Mouse (Mus musculus) mature B cell (primary cell): ENCODE data around the gene Slamf7.
"Not testable (repeated sequence)": the region's sequence is repeated elsewhere in the genome, so short reads cannot be mapped to it uniquely, and the experiment has no call there.

ENCODE experiments used
- in situ Hi-C: fragments of 300-500 bp; cut with MboI; formaldehyde crosslinking; loops from 2 replicates; pipeline ENCODE4 v1.14.3; 2019

The Slamf7 gene

DNA sequence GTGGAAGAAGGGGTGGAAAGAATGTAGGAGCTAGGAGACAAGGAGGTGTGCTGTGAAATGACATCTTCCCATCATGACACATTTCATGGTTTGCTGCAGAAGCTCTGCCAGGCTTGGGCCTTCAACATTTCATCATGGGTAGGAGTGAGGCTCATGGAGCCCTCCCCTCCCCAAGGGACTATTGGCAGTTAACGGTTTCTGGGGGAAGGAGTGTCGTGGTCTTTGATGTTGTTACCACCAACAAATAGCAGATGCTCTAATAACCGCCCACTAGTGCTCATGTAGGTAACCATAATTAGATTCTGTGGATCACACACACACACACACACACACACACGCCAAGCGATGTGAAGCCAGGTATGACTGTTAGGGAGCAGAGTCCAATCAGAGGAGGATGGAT is at the start of gene Slamf7:
Gene Slamf7 (minus strand): TSS at position 302 of the 400 bp plus-strand sequence.
- in situ Hi-C loops = no loop called here

DNA sequence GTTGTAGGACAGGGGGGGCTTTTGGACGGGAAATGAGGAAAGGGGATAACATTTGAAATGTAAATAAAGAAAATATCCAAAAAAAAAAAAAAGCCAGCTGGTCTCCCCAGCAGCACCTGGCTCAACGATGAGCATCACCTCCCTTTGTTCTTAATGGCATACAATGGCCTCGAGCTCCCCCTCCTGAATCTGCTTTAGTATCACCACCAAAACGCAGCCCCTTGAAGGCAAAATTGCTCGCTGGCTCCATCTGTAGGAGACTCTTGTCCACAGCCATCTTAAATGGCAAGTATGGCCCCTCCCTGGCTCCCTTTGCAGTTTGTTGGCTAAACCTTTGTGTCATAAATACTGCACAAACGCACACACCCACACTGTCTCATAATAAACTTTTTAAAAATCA is 46.1 kb upstream of the Slamf7 start:
- in situ Hi-C loops = no loop called here

DNA sequence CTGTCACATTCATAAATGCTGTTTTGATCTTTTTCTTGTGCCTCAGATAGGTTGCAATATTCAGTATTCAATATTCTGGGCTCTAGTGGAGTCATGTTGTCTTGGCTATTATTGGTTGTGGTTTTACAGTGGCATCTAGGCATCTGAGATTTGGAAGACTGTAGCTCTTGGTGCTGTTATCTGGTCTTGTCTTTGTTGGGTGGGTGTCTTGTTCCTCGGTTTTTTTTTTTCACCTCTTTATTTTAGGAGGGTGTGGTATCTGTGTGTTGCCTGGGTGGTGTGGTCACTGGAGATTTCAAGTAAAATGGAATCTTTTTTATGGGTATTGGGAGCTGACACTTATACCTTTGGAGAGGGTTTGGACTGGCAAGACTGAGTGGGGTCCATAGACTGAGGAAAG is 41.1 kb upstream of the Slamf7 start:
- in situ Hi-C loops = no loop called here

DNA sequence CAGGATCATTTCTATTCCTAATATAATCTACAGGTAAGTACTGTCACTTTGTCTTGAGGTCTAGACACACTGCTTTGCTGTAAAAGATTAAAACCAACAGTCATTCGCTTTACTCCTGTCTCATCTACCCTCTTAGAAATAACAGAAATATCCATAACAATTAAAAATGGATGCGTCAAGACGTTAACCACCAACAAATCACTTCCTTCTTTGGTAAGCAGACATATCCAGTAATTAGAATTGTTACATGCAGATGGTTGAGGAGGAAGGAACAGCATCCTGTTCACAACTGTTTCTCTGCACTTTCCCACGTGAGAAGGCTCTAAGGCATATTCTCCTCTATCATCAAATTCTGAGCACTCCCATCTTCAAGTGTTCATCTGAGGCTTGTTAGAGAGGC is 34.5 kb upstream of the Slamf7 start:
- in situ Hi-C loops = no loop called here

DNA sequence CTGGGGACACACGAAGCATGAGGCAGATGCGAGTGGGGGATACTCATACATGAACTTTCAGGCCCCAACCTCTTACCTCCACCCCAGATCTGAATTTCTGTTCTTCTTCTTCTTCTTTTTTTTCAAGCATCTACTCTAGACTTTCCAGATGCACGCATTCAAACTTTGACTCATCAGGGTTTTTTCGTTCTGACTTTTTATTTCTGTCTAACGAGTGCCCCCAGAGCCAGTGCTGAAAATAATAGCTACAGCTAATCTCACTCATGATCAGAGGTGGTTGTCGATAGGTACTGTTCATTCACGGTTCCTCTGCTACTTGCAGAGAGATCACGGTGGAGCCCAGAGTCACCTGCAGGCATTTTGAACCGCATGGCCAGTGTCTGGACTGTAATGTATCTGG is 32.1 kb upstream of the Slamf7 start:
- in situ Hi-C loops = no loop called here

DNA sequence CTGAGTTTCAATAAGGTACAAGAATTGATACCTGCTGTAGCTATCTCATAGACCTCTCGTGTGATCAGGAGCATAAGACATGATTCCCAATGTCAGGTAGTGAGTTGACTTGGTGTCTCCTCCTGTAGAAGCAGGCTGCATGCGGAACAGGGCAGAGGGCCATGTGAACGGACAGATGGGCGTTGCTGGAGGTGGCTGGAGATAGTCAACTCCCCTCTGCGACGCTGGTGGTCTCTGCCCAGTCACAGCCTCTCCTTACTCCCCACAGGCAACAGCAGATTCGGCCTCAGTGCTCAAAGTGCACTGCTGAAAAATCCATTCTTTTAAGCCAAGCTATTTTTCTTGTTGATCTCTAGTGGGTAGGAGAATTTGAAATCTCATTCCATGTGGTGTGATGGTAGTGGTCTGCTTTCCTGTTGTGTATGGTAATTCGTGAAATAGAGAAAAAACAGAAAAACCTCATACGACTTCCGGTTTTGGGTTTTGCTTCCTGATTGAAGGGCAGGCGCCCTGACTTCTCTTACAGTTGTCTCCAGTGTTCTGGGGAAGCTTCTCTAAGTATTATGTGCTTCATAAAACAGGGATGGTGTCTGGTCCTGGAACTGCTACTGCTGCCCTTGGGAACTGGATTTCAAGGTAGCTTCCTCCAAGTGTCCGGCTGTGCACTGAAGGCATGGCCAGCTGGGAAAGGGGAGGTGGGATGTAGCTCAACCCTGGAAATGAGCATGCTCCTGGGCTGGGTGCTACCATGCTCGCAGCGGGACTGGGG is 28.9 kb upstream of the Slamf7 start, which contains the start of gene Cd48:
Gene Cd48 (plus strand): TSS at position 479 of the 769 bp plus-strand sequence.
- in situ Hi-C loops = no loop called here

DNA sequence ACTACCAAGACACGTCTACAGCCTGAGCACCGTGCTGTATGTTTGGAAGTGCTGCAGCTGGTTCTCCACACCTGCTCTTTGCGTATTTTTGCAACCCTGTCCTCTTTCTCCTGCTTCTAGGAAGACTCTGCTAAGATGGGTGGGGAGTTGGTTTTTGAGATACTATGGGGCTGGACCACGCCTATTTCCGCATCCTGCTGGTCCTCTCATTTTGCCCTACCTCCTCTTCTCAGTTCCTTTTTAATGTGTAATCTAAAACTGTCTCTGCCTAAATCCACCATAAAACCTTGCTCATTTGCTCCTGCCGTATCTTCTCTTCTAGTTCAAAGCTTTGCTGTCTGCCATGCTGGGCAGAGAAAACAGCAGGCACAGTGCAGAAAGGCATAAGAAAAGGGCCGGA is 28.2 kb upstream of the Slamf7 start:
- in situ Hi-C loops = no loop called here

DNA sequence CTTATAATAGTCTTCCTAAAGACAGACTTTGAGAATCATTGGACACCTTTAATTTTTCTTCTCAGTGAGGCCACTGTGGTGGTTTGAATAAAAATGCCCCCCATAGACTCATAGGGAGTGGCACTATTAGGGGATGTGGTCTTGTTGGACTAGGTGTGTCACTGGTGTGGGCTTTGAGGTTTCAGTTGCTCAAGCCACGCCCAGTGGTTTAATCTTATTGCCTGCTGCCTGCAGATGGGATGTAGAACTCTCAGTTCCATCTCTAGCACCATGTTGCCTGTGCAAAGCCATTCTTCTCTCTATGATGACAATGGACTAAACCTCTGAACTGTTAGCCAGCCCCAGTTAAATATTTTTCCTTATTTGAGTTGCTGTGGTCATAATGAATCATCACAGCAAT is 24.9 kb upstream of the Slamf7 start:
- in situ Hi-C loops = no loop called here

DNA sequence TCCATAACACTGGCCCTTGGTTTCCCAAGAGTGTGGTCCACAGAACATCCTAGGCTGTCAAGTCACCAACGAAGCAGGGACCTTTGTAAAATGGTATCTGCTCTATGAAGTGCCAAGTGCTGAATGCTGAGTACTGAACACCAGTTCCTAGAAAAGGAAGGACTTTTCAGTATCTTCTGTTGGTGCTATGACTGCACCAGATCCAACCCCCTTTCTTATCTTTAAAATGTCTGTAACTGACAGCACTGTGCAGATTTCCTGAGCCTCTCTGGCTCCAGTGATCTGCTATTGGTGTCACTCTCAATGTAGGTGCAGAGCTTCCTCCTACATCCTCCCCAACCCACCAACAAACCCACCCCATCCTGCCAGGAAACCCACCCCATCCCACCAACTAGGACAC is 21.6 kb upstream of the Slamf7 start:
- in situ Hi-C loops = no loop called here

DNA sequence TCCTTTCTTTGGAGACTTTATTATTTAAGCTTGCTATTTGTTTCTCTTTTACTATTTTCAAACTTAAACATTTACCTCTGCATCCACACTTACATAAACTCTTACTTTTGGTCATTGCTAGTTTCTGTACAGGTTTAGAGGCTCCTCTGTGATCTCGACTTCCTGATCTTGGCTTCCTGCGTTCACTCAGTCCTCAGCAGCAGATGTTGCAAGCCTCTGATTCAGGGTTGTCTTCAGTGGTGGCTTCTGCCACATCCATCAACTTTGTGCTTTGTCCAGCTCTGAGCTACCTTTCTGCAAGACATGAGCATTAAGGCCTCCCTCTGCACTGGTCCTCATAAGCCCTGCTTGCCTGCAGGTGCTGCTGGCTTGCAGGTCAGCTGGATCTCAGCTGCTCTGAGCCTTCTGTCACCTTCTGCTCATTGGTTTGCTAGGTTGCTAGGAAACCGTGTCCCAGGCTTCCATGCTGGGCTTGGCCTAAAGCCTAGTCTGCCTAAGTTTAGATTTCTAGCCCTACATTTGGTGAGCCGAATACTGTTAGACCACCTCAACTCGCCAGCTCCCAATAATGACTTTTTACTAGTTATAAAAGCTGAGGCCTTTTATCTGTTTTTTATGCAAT is 20.1 kb upstream of the Slamf7 start:
- in situ Hi-C loops = no loop called here

DNA sequence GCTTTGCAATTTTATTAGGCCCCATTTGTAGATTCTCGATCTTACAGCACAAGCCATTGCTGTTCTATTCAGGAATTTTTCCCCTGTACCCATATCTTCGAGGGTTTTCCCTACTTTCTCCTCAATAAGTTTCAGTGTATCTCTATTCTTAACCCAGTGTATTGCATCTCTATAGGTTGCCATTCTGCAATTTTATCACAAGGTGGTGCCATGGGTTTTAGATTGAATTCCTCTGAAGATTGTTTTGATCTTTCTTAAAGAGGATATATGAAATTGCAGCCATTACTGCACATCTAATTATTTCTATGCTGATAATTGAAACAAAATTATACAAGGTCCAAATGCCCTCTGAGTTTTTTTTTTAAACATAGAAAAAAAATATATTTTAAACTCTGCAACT is 19.6 kb upstream of the Slamf7 start:
- in situ Hi-C loops = not testable (repeated sequence)

DNA sequence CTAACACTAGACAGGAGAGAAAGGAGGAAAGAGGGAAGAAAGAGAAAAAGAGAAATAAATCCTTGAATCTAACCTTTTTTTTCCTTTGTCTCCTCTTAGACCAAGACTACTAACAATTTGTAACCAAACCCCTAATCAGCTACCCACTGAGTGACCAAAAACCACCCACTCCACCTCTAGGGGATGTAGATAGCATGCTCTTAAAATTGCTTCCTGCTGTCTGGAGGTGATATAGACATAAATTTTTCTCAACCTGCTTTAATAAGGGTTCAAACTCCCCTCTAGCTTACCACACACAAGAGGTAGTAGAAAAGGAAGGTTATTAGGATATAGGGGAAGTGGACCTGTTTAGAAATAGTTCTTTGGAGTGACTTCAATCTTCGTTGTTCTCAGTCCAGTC is 14.3 kb upstream of the Slamf7 start:
- in situ Hi-C loops = no loop called here

DNA sequence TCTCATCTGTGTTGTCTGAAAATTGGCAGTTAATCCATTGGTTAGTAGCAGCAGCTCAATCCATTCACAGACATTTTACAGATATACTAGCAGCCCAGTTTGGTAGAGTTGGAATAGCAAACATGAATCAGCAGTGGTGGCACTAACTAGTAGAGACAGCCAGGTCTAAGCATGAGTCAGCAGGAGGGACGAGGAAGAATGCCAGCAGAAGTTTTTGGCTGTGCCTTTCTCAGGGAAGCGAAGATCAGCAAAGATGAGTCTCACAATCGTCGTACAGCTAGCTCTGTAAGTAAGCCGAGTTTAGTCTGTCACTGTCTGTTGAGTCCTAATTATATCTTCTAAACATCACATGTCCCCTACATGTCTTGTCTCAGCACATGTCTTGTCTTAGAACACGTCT is 13.5 kb upstream of the Slamf7 start:
- in situ Hi-C loops = no loop called here

DNA sequence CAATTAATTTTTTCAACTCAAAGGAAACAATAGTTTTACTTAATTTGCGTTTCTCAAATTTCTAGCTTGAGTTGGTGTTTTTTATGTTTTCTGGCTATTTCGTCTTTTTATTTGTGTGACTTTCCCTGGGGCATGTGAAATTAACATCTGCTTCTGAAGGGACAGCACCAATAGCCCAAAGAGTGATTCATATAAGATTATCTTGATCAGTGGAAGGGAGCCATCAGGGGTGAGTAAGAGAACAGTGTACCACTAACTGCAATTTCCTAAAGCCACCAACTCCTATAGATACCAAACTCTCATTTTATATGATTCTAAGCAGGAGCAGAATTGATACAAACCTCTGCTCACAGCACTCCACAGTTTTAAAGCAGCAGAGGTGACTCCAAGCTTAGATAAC is 10.9 kb upstream of the Slamf7 start:
- in situ Hi-C loops = no loop called here

DNA sequence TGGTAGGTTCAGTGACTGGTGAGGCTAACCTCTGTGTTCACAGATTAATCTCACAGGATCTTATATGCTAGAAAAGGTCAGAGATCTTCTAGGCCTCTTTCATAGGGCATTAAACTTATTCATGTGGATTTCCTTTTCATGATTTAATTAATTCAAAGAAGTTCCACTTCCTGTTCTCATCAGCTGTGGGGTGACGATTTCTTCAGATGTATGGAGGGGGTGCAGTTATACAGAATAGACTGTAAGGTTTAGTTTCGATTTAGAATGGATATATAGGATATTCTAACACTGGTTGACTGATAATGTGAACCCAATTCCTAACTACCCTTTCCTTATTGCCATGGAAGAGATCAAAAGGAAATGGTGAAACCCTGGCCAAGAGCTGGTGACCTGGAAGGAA is 8.6 kb upstream of the Slamf7 start:
- in situ Hi-C loops = no loop called here

DNA sequence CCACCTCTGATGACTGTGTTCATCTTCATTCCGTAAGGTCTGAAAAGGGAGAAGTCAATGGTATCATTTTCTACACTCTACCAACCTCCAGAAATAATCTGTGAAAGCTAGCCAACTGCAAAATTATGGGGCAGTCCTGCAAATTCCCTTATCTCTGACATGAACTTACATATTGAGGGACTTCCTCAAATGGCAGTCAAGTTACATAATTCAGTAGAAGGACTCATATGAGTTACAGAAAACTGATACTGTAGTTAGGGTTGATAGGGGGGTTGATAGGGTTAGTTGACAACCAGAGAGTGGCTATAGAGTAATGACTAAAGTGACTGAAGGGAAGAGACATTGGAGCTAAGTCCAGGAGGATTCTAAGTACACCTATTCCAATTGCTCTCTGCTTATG is 7.6 kb upstream of the Slamf7 start:
- in situ Hi-C loops = no loop called here

DNA sequence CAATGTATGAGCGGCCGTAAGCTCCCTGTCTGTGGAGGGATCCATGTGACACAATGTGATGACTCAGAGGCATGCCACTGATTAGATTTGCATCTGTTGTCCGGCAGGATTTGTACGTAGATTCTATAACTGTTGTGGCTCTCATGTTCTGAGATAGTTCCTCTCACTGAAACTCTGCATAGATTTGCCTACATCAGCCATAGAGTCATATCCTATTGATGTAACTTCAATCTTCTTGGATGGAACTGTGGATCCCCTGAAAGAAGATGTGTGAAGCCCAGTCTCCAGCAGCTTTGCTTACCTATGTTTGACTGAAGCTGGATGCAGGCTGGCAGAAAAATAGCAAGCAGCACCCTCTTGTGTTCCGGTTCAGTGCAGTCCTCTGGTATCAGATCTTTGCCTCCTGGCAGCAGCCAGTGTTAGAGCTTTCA is 5.7 kb upstream of the Slamf7 start:
- in situ Hi-C loops = no loop called here

DNA sequence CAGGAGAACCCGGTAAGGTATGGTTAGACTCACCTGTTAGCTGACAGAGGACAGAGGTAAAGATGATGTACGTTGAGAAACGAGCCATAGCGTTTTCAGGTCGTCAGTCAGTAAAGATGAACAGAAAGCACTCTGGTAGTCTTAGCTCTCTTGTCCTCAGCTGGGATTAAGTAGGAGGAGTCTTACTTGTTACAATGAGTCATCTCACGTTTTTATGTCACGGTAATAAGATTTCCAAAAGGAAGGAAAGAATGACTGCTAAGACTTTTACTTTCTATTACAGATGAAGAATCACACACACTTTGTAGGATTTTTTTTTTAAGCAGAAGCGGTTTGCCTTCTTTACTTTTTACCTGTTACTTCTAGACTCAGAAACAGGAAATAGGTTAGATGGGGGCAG is 4.0 kb downstream of the Slamf7 start:
- in situ Hi-C loops = no loop called here

DNA sequence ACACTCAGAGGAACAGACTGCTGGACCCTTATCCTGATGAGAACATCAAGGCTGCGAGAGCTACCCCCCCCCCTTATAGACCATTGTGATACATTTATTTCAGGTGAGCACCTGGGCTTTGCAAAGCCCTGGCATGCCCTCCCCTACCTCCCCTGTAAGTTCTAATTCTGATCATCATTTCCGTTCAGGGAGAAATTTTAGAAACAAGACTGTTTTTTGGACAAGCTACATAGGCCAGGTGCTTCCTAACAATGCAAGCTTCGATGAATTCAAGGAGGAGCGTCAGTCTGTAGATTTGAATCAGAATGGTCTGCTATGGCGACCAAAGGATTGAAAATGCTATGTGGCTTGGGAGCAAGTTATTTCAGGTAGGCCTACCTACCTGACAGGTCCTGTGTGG is 5.1 kb downstream of the Slamf7 start:
- in situ Hi-C loops = no loop called here

DNA sequence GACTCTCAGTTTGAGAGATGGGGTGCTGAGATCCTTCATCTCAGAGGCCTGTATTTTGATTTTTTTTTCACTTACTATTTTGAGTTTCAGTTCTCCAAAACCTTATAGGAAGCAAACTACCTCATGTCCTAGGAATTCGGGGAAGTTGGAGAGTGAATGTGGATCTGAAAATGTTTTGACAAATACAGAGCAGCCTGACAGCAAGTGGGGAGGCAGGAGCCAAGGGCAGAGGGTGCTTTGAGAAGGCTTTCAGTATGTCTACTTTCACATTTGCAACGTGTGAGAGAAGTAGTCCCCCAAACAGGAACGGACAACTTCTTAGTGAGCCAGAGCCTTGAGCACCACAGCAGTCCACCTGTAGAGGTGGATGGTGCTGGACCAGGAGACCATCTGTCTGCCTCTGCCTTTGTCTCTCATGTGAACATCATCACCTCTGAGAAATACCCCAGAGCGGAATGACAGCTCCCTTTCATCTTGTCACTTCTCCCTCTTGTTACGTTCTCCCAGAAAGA is 6.3 kb downstream of the Slamf7 start:
- in situ Hi-C loops = no loop called here

DNA sequence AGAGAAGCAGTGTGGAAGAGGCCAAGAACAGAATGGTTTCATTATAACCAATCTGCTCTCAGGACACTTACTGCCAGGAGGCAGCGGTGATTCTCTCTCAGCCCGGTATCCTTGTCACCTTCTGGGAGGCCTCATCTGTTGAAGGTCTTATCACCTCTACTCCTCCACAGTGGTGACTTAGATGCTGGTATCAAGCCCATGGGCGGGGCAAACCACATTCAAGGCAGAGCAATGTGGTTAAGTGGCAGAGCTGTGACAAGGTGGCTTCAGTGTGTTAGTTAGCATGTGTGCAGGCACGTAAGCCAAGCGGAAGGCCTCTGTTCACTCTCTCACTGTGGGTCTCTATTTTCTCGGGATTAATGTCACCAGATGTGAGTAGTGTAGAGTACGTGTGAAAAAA is 9.2 kb downstream of the Slamf7 start:
- in situ Hi-C loops = no loop called here

DNA sequence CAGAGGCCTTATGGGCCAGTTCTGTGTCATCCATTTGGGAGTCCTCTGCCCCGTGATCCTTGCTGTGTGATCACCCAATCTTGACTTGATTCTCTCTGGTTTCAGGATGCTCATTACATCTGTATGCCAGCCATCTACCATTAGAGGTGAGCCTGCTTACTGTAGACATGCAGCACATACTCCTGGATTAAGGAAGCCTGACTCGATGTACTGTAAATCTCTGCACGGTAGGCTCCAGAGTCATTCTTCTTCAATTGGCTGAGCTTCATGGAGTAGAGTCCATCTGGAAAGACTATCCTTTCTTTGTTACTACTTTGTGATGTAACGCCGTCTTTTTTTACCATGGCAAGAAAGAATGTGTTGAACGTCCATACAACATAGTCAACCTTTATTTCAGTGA is 12.0 kb downstream of the Slamf7 start:
- in situ Hi-C loops = no loop called here

DNA sequence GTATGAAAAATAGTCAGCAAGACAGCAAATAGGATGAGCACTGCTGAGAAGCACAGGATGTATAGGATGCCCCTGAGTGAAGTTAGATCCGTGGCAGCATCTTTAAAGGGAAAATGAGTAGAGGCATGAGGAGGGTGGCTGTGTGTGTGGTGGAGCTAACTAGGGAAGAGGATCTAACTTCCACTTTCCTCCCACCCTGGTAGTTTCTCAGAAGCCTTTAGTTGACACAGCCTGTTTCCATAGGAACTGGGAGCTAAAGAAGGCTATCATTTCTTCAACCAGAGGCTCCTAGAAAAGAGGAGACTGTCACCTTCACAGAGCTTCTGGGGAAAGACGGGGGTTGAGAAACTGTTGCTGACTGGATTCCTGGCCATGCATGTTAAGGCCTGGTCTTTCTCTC is 14.1 kb downstream of the Slamf7 start:
- in situ Hi-C loops = no loop called here

DNA sequence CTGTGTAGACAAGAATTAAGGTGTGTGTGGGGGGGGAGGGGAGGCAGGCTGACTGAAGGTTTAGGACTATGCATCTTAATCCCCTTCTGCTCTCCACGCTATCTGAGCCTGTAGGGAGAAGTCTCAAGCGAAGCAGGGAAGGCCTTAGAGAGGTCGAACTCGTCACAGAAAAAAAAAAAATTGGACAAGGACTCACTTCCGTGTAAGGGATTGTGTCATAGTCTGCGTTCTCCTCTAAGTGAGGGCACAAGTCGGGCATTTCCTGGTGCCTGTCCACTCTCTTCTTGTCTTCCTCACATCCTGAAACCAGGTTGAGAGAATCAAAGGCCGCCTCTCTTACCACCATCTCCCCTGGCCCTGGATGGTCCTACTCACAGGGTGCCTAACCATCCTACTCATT is 15.7 kb downstream of the Slamf7 start:
- in situ Hi-C loops = no loop called here
